Mouse (Mus musculus) hindbrain, postnatal 0 days (tissue): ENCODE data around the gene Tmem63c. TPM values are rescaled to one million over a fixed set of nuclear protein-coding genes. Genes with fewer than 3 reads are reported as not detected.
A peak's percentile ranks its signal among the peaks of the same experiment; 100 is the strongest.

Experiments used
- ATAC-seq: fragments of 200-750 bp; cut with Nextera tagmentation; 2 replicates; pipeline ENCODE4 v1.8.0; 2017; ENCODE audit warnings: mild to moderate bottlenecking, moderate TSS enrichment, moderate library complexity
- DNase-seq: peaks from one replicate; pipeline ENCODE4 v3.0.0-alpha.2; 2015; ENCODE audit warnings: low spot score
- H3K27ac ChIP-seq: fragments of 300-500 bp; sonication (generic); 2 replicates; pipeline ENCODE4 v1.5.1; 2014; ENCODE audit warnings: mild to moderate bottlenecking
- H3K27me3 ChIP-seq: fragments of 300-500 bp; sonication (generic); 2 replicates; pipeline ENCODE4 v1.6.1; 2014; ENCODE audit warnings: low read length, mixed read lengths; ENCODE audit not compliant: insufficient read depth
- H3K36me3 ChIP-seq: fragments of 300-500 bp; sonication (generic); 2 replicates; pipeline ENCODE4 v1.6.1; 2014; ENCODE audit warnings: low read length, mixed read lengths; ENCODE audit not compliant: insufficient read depth
- H3K4me1 ChIP-seq: fragments of 300-500 bp; sonication (generic); 2 replicates; pipeline ENCODE4 v1.6.1; 2014; ENCODE audit warnings: antibody characterized with exemption, low read length, mixed read lengths; ENCODE audit not compliant: insufficient read depth
- H3K4me2 ChIP-seq: fragments of 300-500 bp; sonication (generic); 2 replicates; pipeline ENCODE4 v1.6.1; 2014; ENCODE audit warnings: low read depth, mild to moderate bottlenecking, low read length, moderate library complexity, mixed read lengths
- H3K4me3 ChIP-seq: fragments of 300-500 bp; sonication (generic); 2 replicates; pipeline ENCODE4 v1.5.1; 2014; ENCODE audit warnings: low read length
- H3K9ac ChIP-seq: fragments of 300-500 bp; sonication (generic); replicated peaks from 2 replicates; pipeline ENCODE4 v1.6.1; 2014; ENCODE audit warnings: mild to moderate bottlenecking, low read length, moderate library complexity, mixed read lengths
- H3K9me3 ChIP-seq: fragments of 300-500 bp; sonication (generic); 2 replicates; pipeline ENCODE4 v1.6.1; 2016; ENCODE audit warnings: low read length, mixed read lengths
- CTCF ChIP-seq: IDR thresholded peaks from 2 replicates; pipeline ENCODE4 v1.5.1; 2016; ENCODE audit warnings: antibody characterized with exemption, control low read depth, low read depth
- WGBS: fragments of 180-500 bp; shearing (Covaris S2); extraction: QIAGEN DNeasy Blood & Tissue Kit; methylation state at CpG from one replicate; pipeline ENCODE4 v1.1.7; 2014; 5-methylcytosine and 5-hydroxymethylcytosine counted together
- polyA plus RNA-seq: library from polyadenylated mRNA; unstranded; fragments of >200 nt; fragmentation: Nextera tagmentation; extraction: Ambion mirVana; gene quantifications from 2 replicates; pipeline ENCODE4 v1.2.1, GENCODE M21; 2015
- total RNA-seq: library from RNA; depleted of rRNA; stranded (reverse); fragments of >200 nt; gene quantifications from 2 replicates; pipeline ENCODE4 v1.2.3, GENCODE M21; 2014

Gene Tmem63c
- total and polyA plus RNA-seq, 2 experiments from 2014 or later, result 8.6 to 25.7 TPM

DNA sequence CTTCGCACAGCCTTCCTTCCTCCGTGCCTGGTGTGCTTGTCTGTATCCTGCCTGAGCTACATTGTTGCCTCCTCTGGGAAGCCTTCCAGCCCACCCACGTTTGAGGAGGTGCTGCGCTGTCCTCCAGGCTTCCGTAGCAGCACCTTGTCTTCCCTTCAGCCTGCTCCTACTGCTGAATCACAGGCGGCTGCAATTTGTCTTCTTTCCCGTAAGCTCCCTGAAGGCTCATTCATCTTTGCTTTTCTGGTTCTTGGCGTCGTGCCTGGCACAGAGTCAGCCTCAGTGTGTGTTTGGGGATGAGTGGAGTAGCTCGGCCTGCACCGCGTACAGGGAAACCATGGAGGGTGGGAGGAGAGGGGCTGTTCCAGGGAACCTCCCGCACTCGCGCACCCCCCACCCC, 43.3 kb upstream of the Tmem63c start:
- H3K27me3 ChIP-seq, result no peaks in the 10 kb centered on the region
- H3K4me2 ChIP-seq, result peak overlapping the region; percentile 6; the same call in 1 of the 2 replicates
- no peak overlapping the region for H3K27ac ChIP-seq
- DNase-seq (peak; percentile 66), ATAC-seq (no peak)
- no peaks in the 10 kb centered on the region for H3K36me3 ChIP-seq
- H3K9me3 ChIP-seq, result no peaks in the 10 kb centered on the region
- WGBS, result 14% methylated on average over 15 of the region's 15 CpGs
- H3K4me3 ChIP-seq, result no peak overlapping the region
- no peak for TF ChIP-seq CTCF
- H3K9ac ChIP-seq, result no peak overlapping the region
- H3K4me1 ChIP-seq, result peaks cover 26% of the 10 kb centered on the region

DNA sequence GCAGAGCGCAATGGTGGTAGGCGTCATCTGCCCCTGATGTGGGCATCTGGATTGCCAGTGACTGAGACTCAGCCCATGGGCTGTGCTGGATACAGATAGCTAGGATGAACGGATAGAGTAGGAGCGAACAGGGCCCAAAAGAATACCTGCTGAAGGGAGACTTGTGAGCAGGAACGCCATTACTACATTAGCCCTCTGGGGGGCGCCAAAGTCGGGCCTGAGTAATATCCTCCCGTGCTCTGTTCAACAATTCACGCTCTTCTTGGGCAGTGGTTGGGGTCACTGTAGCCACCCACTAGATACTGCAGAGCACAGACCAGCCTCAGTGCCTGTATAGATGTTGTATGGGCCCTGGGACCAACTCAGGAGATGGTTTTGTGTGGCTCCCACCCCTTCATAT, 40.0 kb upstream of the Tmem63c start:
- Histone ChIP-seq H3K9ac (no peak overlapping the region), H3K4me2 (no peak overlapping the region), H3K27me3 (no peaks in the 10 kb centered on the region), H3K4me3 (no peak overlapping the region), H3K36me3 (no peaks in the 10 kb centered on the region), H3K9me3 (no peaks in the 10 kb centered on the region), H3K27ac (no peak overlapping the region), H3K4me1 (peaks cover 11% of the 10 kb centered on the region)
- DNase-seq, result peak; percentile 57
- whole genome bisulfite sequencing, result 25% methylated on average over 9 of the region's 9 CpGs
- TF ChIP-seq CTCF, result peak; percentile 70
- no peak for ATAC-seq

DNA sequence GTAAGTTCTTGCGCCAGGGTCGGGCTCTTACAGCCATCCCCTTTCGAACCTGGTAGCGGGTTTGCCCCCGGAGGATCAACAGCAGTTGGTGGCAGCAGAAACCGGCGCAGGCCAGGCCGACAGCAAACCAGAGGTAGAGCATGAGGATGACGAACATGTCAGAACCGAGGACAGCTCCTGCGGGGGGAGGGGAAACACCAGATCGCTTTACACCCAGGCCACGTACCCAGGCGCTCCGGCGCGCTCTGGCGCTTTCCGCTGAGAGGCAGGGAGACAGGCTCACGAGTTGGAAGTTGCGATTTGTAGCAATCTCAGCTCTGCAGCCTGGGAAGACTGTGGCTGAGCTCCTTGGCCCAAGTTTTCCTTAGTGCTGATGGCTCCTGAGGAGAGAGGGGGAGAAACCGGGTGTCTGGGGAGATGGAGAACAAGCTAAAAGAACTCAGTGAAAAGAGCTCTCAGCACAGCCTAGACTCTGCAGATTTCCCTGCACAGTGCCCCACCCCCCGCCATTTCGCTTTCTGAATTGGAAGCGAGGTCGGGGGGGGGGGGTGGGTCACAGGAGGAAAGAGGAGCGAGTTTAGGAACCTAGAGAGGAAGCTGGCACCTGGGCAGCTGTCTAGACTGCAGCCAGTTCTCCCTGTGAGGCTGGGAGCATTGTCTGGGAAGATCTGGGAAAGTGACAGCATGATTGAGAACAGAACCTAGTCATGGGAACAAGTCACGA, 37.5 kb upstream of the Tmem63c start:
- ATAC-seq (peak; percentile 80), DNase-seq (peak; percentile 78)
- peaks cover 8% of the 10 kb centered on the region; the same call in 1 of the 2 replicates for H3K4me1 ChIP-seq
- no peaks in the 10 kb centered on the region for H3K36me3 ChIP-seq
- H3K9ac ChIP-seq, result no peak overlapping the region
- H3K27me3 ChIP-seq, result 0 out of 2 replicates have a peak, but pooled peaks cover 8% of the 10 kb centered on the region
- peak overlapping the region; percentile 41; the same call in 1 of the 2 replicates for H3K27ac ChIP-seq
- peak overlapping the region; percentile 15 for H3K4me3 ChIP-seq
- no peaks in the 10 kb centered on the region for H3K9me3 ChIP-seq
- WGBS, result 3% methylated on average over 28 of the region's 28 CpGs
- TF ChIP-seq CTCF, result no peak
- H3K4me2 ChIP-seq, result peak overlapping the region; percentile 46

DNA sequence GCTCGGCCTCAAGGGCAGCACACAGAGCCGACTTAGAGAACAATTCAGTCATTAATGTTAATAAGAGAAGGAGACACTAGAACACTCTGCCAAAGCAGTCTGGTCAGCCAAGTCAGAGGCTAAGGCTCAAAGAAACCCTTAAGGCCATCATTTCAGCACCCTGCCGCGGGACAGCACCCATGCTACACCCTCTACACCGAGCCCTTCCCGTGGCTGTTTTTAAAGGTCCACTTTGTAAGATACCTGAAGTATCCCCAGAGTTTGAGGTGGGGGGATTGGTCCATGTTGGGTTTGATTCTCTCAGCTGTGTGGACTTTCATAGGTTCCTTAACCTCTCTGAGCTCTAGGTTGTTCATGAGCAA, 37.0 kb upstream of the Tmem63c start:
- 4% methylated on average over 6 of the region's 6 CpGs for WGBS
- Histone ChIP-seq H3K27me3 (0 out of 2 replicates have a peak, but pooled peaks cover 10% of the 10 kb centered on the region), H3K4me3 (no peak overlapping the region), H3K4me2 (peak overlapping the region; percentile 46), H3K9me3 (no peaks in the 10 kb centered on the region), H3K4me1 (peaks cover 10% of the 10 kb centered on the region; the same call in 1 of the 2 replicates), H3K36me3 (no peaks in the 10 kb centered on the region), H3K27ac (no peak overlapping the region), H3K9ac (no peak overlapping the region)
- DNase-seq (no peak), ATAC-seq (peak; percentile 10; the same call in 1 of the 2 replicates)
- no peak for TF ChIP-seq CTCF

DNA sequence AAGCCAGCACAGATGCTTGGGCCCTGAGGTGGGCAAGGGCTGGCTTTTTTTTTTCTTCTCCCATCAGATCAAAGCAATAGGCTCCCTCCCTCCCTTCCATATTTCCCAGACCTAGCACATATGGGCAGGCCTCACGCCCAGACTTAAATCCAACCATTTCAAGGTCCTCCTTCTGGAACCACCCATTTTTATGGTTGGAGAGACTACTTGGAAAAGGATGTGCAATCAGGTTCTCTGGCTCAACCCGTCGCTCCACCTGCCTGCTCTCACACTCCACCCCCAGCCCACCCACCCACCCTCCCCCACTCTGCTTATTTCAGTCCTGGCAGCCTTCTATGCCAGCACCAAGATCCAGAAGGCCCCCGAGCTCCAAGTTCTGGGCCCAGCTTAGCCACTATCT, 34.6 kb upstream of the Tmem63c start:
- no peak for DNase-seq

DNA sequence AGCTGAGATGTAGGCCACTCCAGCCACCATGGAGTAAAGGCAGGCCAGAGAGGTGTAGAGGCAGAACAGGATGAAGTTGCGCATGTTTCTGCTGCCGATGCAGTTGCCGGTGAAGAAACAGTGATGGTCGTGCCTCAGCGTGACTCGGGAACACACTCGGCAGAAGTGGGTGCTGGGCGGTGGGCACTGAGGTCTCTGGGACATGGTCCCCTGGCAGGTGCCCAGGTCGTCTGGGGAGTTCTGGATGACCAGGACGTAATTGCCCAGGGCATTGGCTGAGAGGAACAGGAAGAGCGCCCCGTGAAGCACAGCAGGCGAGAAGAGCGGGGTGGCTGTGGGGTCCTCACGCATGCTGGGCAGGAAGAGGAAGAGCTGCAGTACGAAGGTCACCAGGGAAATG, 32.9 kb upstream of the Tmem63c start:
- WGBS, result 52% methylated on average over 16 of the region's 16 CpGs
- no peak overlapping the region for H3K4me2 ChIP-seq
- TF ChIP-seq CTCF, result no peak
- no peak overlapping the region for H3K4me3 ChIP-seq
- ATAC-seq (no peak), DNase-seq (no peak)
- H3K36me3 ChIP-seq, result no peaks in the 10 kb centered on the region
- no peak overlapping the region for H3K9ac ChIP-seq
- H3K27me3 ChIP-seq, result 0 out of 2 replicates have a peak, but pooled peaks cover 10% of the 10 kb centered on the region
- no peak overlapping the region for H3K27ac ChIP-seq
- peaks cover 14% of the 10 kb centered on the region; the same call in 1 of the 2 replicates for H3K4me1 ChIP-seq
- H3K9me3 ChIP-seq, result no peaks in the 10 kb centered on the region

More for the DNA sequence above, 34.6 kb upstream of the Tmem63c start:
- no peaks in the 10 kb centered on the region for H3K9me3 ChIP-seq
- peaks cover 14% of the 10 kb centered on the region; the same call in 1 of the 2 replicates for H3K4me1 ChIP-seq
- H3K9ac ChIP-seq, result no peak overlapping the region
- H3K36me3 ChIP-seq, result no peaks in the 10 kb centered on the region
- WGBS, result 52% methylated on average over 4 of the region's 4 CpGs
- no peak overlapping the region for H3K4me3 ChIP-seq
- no peak overlapping the region for H3K27ac ChIP-seq
- no peak overlapping the region for H3K4me2 ChIP-seq
- H3K27me3 ChIP-seq, result 0 out of 2 replicates have a peak, but pooled peaks cover 10% of the 10 kb centered on the region
- TF ChIP-seq CTCF, result no peak
- ATAC-seq, result no peak

DNA sequence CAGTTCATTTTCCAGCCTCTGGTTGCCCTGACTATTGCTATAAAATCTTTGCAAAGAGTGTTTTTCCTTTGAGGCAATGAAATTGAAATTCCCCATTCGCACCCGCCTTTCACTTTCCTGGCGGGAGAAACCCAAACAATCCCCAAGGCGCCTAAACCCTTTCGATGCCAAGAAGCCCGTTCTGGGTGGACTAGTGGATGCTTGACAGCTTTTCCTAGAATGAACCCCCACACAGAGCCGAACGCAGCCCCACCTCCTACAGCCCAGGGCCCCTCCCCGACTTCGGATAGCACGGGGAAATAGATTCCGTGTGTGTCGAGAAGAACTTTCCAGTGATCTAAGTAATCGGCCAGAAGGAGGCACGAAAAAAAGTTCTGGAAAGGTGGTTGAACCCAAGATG, 31.8 kb upstream of the Tmem63c start:
- DNase-seq, result no peak
- Histone ChIP-seq H3K4me3 (peak overlapping the region; percentile 64), H3K4me1 (0 out of 2 replicates have a peak, but pooled peaks cover 6% of the 10 kb centered on the region), H3K9ac (peak overlapping the region; percentile 78; the same call in 1 of the 2 replicates), H3K27ac (0 out of 2 replicates have a peak overlapping the region, but pooled peaks have one; percentile 69), H3K4me2 (peak overlapping the region; percentile 78), H3K9me3 (no peaks in the 10 kb centered on the region), H3K27me3 (0 out of 2 replicates have a peak, but pooled peaks cover 10% of the 10 kb centered on the region), H3K36me3 (no peaks in the 10 kb centered on the region)
- TF ChIP-seq CTCF, result no peak
- ATAC-seq, result peak; percentile 31; the same call in 1 of the 2 replicates
- 2% methylated on average over 15 of the region's 15 CpGs for WGBS
